Mouse (Mus musculus): ENCODE data around the gene Kcnip2. TPM values are rescaled to one million over a fixed set of nuclear protein-coding genes. Genes with fewer than 3 reads are reported as not detected.

Kcnip2 gene
- polyA plus RNA-seq, 1 experiment from 2014 or later: 3.0 TPM

DNA sequence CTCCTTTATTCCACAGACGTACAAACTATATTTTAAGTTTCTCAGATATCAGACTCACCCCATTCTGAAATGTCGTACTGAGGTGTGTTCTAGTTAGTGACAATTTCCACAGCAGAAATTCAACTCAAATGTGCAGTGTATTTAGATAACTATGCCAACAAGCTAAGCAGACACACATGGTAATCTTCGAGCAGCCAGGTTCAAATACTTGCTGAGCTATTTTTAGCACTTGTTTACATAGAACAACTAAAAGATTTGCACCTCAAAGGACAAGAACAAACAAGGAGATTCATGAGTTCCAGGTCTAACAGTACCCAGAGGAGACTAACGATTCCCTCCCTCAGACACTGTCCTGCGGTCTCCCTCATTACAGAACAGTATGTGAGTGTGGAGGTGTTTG is 11.3 kb upstream of the Kcnip2 start:
- Histone ChIP-seq H3K4me1 (no peaks in the 10 kb centered on the region), H3K4me3 (no peak overlapping the region)

GRCm38 (mm10) chr19:45826146-45826545 is 10.3 kb upstream of the Kcnip2 start:
- Histone ChIP-seq H3K4me1 (0 out of 2 replicates have a peak, but pooled peaks cover 3% of the 10 kb centered on the region), H3K36me3 (no peaks in the 10 kb centered on the region), H3K9ac (no peak overlapping the region), H3K27me3 (no peaks in the 10 kb centered on the region), H3K4me3 (no peak overlapping the region), H3K4me2 (replicated peaks) (no peak overlapping the region), H3K27ac (no peak overlapping the region), H3K9me3 (replicated peaks) (peaks cover 4% of the 10 kb centered on the region; the same call in 1 of the 2 replicates)
- 89% methylated on average over 3 of the region's 3 CpGs for WGBS
- no peak for ATAC-seq (ENCODE audit: low FRiP score)

More for the DNA sequence above, 11.3 kb upstream of the Kcnip2 start:
- WGBS: 85% methylated on average over 5 of the region's 5 CpGs
- H3K27me3 ChIP-seq: no peaks in the 10 kb centered on the region
- no peak for ATAC-seq (ENCODE audit: low FRiP score)
- H3K36me3 ChIP-seq: no peaks in the 10 kb centered on the region
- H3K4me2 ChIP-seq (replicated peaks): no peak overlapping the region
- H3K27ac ChIP-seq: no peak overlapping the region
- H3K9ac ChIP-seq: no peak overlapping the region
- H3K9me3 ChIP-seq (replicated peaks): peaks cover 4% of the 10 kb centered on the region; the same call in 1 of the 2 replicates

GRCm38 (mm10) chr19:45821832-45822231 is 6.0 kb upstream of the Kcnip2 start:
- no peak overlapping the region for H3K9ac ChIP-seq
- no peak overlapping the region for H3K4me2 ChIP-seq (replicated peaks)
- ATAC-seq (ENCODE audit: low FRiP score): no peak
- H3K36me3 ChIP-seq: 0 out of 2 replicates have a peak, but pooled peaks cover 2% of the 10 kb centered on the region
- no peaks in the 10 kb centered on the region for H3K27me3 ChIP-seq
- H3K27ac ChIP-seq: no peak overlapping the region
- 69% methylated on average over 5 of the region's 5 CpGs for WGBS
- H3K4me1 ChIP-seq: peaks cover 4% of the 10 kb centered on the region
- no peak overlapping the region for H3K4me3 ChIP-seq
- H3K9me3 ChIP-seq (replicated peaks): no peaks in the 10 kb centered on the region

DNA sequence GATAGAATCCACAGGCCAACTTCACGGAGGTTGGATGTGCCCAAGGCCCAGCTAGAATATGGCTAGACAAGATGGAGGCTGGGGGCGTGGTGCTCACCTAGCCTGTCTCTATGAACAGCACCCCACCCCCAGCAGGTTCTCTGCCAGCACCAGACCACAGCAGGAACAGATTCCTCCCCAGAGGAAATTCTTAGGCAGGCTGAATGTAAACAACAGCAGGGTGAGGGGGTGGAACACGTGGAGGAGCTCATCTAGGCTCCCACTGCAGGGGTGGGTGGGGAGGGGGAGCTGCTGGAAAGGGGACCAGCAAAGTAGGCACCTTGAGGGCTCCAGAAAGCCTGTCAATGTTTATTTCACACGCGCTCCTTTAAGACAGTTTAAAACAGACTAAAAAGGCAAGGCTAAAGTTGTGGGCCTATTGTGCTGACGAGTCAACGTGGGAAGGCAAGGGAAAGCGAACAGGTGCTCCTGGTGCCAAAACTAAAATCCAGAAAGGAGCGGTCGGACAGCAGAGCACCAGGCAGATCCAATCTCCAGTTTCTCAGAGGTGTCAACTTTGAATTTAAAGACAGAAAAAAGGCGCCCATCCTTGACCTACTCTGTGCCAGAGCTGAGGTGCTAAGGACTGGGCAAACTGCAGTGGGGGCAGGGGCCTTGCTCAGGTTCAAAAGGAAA is 2.1 kb upstream of the Kcnip2 start:
- H3K27me3 ChIP-seq: peaks cover 16% of the 10 kb centered on the region
- H3K4me2 ChIP-seq (replicated peaks): no peak overlapping the region
- H3K27ac ChIP-seq: no peak overlapping the region
- H3K9ac ChIP-seq: no peak overlapping the region
- peaks cover 26% of the 10 kb centered on the region for H3K4me1 ChIP-seq
- H3K9me3 ChIP-seq (replicated peaks): no peaks in the 10 kb centered on the region
- 0 out of 2 replicates have a peak, but pooled peaks cover 2% of the 10 kb centered on the region for H3K36me3 ChIP-seq
- no peak for ATAC-seq (ENCODE audit: low FRiP score)
- WGBS: 77% methylated on average over 11 of the region's 11 CpGs
- H3K4me3 ChIP-seq: no peak overlapping the region

- WGBS: 20% methylated on average over 8 of the region's 8 CpGs
- 0 out of 2 replicates have a peak, but pooled peaks cover 2% of the 10 kb centered on the region for H3K36me3 ChIP-seq
- H3K9me3 ChIP-seq (replicated peaks): no peaks in the 10 kb centered on the region
- no peak overlapping the region for H3K27ac ChIP-seq
- H3K4me2 ChIP-seq (replicated peaks): peak overlapping the region; percentile 85; the same call in 1 of the 2 replicates
- H3K4me1 ChIP-seq: peaks cover 36% of the 10 kb centered on the region
- no peak overlapping the region for H3K4me3 ChIP-seq
- H3K27me3 ChIP-seq: peaks cover 19% of the 10 kb centered on the region
- H3K9ac ChIP-seq: no peak overlapping the region
- no peak for ATAC-seq (ENCODE audit: low FRiP score)
Observed at GRCm38 (mm10) chr19:45816727-45817126, 866 bp upstream of the Kcnip2 start.

GRCm38 (mm10) chr19:45815170-45815569 is 691 bp downstream of the Kcnip2 start:
- H3K27me3 ChIP-seq: peaks cover 22% of the 10 kb centered on the region
- peak overlapping the region; percentile 60; the same call in 1 of the 2 replicates for H3K9ac ChIP-seq
- WGBS: 73% methylated on average over 10 of the region's 10 CpGs
- H3K4me2 ChIP-seq (replicated peaks): peak overlapping the region; percentile 85
- 0 out of 2 replicates have a peak, but pooled peaks cover 2% of the 10 kb centered on the region for H3K36me3 ChIP-seq
- no peak overlapping the region for H3K27ac ChIP-seq
- H3K4me3 ChIP-seq: peak overlapping the region; percentile 39
- no peaks in the 10 kb centered on the region for H3K9me3 ChIP-seq (replicated peaks)
- peaks cover 44% of the 10 kb centered on the region for H3K4me1 ChIP-seq
- no peak for ATAC-seq (ENCODE audit: low FRiP score)

- Histone ChIP-seq H3K36me3 (0 out of 2 replicates have a peak, but pooled peaks cover 2% of the 10 kb centered on the region), H3K27me3 (peaks cover 22% of the 10 kb centered on the region), H3K9ac (no peak overlapping the region), H3K27ac (no peak overlapping the region), H3K4me2 (replicated peaks) (no peak overlapping the region), H3K9me3 (replicated peaks) (no peaks in the 10 kb centered on the region), H3K4me3 (no peak overlapping the region), H3K4me1 (peaks cover 44% of the 10 kb centered on the region)
- WGBS: 12% methylated on average over 10 of the region's 12 CpGs
- no peak for ATAC-seq (ENCODE audit: low FRiP score)
Observed at GRCm38 (mm10) chr19:45813801-45814200, 2.1 kb downstream of the Kcnip2 start.

- peaks cover 22% of the 10 kb centered on the region for H3K27me3 ChIP-seq
- H3K9ac ChIP-seq: no peak overlapping the region
- H3K4me2 ChIP-seq (replicated peaks): peak overlapping the region; percentile 59; the same call in 1 of the 2 replicates
- no peak overlapping the region for H3K4me3 ChIP-seq
- H3K4me1 ChIP-seq: peaks cover 44% of the 10 kb centered on the region
- no peaks in the 10 kb centered on the region for H3K9me3 ChIP-seq (replicated peaks)
- ATAC-seq (ENCODE audit: low FRiP score): 0 out of 2 replicates have a peak, but pooled peaks have one; percentile 5
- WGBS: 6% methylated on average over 11 of the region's 11 CpGs
- H3K36me3 ChIP-seq: no peaks in the 10 kb centered on the region
- H3K27ac ChIP-seq: no peak overlapping the region
Observed at GRCm38 (mm10) chr19:45813263-45813662, 2.6 kb downstream of the Kcnip2 start.

GRCm38 (mm10) chr19:45812673-45813252 is 3.1 kb downstream of the Kcnip2 start:
- Histone ChIP-seq H3K27me3 (peaks cover 22% of the 10 kb centered on the region), H3K4me1 (peaks cover 44% of the 10 kb centered on the region), H3K4me2 (replicated peaks) (peak overlapping the region; percentile 59), H3K9ac (no peak overlapping the region), H3K36me3 (no peaks in the 10 kb centered on the region), H3K9me3 (replicated peaks) (no peaks in the 10 kb centered on the region), H3K27ac (no peak overlapping the region), H3K4me3 (peak overlapping the region; percentile 25)
- no peak for ATAC-seq (ENCODE audit: low FRiP score)
- WGBS: 19% methylated on average over 8 of the region's 8 CpGs

GRCm38 (mm10) chr19:45812115-45812514 is 3.7 kb downstream of the Kcnip2 start:
- H3K36me3 ChIP-seq: no peaks in the 10 kb centered on the region
- 3% methylated on average over 16 of the region's 16 CpGs for WGBS
- 0 out of 2 replicates have a peak overlapping the region, but pooled peaks have one; percentile 12 for H3K27ac ChIP-seq
- peak overlapping the region; percentile 15; the same call in 1 of the 2 replicates for H3K9ac ChIP-seq
- ATAC-seq (ENCODE audit: low FRiP score): no peak
- no peaks in the 10 kb centered on the region for H3K9me3 ChIP-seq (replicated peaks)
- peak overlapping the region; percentile 25 for H3K4me3 ChIP-seq
- H3K4me1 ChIP-seq: peaks cover 44% of the 10 kb centered on the region
- H3K4me2 ChIP-seq (replicated peaks): peak overlapping the region; percentile 59
- H3K27me3 ChIP-seq: peaks cover 22% of the 10 kb centered on the region

DNA sequence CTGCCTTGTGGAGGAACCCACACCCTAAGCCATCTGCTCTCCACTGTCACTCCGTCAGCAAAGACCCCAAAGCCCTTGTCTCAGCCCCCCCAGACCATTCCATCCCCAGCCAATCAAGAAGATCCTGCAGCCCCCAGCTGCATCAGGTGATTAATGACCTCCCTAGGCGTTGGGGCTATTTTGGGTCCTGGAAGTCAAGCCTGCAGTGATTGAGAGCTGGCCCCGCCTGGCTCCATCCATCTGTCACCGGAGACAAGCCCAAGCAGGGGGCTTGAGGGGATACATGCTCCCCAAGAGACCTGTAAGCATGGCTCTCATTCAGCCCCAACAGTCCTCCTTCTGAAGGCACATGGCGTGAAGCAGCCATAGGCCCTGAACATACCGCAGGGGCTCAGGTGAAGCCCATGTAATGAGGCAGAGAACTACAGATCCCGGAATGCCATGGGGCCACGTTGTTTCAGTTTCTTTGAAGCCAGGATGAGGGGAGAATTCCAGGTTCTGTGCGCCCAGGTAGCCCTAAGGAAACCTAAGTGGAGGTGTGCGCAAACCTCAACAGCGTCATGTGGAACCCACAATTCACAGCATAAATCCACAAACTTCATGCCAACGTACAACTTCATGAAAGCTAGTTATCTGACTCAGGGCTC is 4.7 kb downstream of the Kcnip2 start:
- Histone ChIP-seq H3K27me3 (peaks cover 22% of the 10 kb centered on the region), H3K9me3 (replicated peaks) (no peaks in the 10 kb centered on the region), H3K4me3 (no peak overlapping the region), H3K36me3 (no peaks in the 10 kb centered on the region), H3K9ac (0 out of 2 replicates have a peak overlapping the region, but pooled peaks have one; percentile 13), H3K4me2 (replicated peaks) (peak overlapping the region; percentile 59; the same call in 1 of the 2 replicates), H3K4me1 (peaks cover 37% of the 10 kb centered on the region), H3K27ac (no peak overlapping the region)
- no peak for ATAC-seq (ENCODE audit: low FRiP score)
- 60% methylated on average over 12 of the region's 12 CpGs for WGBS

- H3K36me3 ChIP-seq: no peaks in the 10 kb centered on the region
- no peak overlapping the region for H3K27ac ChIP-seq
- no peaks in the 10 kb centered on the region for H3K9me3 ChIP-seq (replicated peaks)
- peaks cover 19% of the 10 kb centered on the region for H3K4me1 ChIP-seq
- no peak overlapping the region for H3K9ac ChIP-seq
- ATAC-seq (ENCODE audit: low FRiP score): no peak
- H3K4me3 ChIP-seq: no peak overlapping the region
- 0 out of 2 replicates have a peak, but pooled peaks cover 6% of the 10 kb centered on the region for H3K27me3 ChIP-seq
- H3K4me2 ChIP-seq (replicated peaks): no peak overlapping the region
- 91% methylated on average over 4 of the region's 4 CpGs for WGBS
Observed at GRCm38 (mm10) chr19:45807732-45808131, 8.1 kb downstream of the Kcnip2 start.

All from hindbrain, embryonic 12.5 days (tissue).